ENCODE assay signal across 20 mouse cellular contexts in the genomic region with DNA sequence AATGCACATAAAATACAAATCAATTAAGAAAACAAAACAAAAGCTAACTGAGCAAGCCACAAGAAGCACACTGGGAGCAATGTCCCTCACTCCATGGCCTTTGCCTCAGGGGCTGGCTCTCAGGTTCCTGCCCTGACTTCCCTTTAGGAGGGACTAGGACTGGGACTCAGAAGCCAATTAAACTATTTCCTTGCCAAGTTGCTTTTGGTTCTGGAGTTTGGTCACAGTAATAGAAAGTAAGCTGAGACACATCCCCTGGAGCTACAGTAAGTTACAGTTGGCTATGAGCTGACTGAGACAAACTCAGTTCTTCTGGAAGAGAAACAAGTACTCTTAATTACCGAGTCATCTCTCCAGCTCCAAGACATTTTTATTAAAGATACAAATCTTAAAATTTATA.
"Had no signal": no experiment of that assay in that cellular context is flagged by ENCODE, and none has a peak within 500 bp of the region (broad histone marks: within the 10 kb centered on the region; RNA-seq: fewer than 3 reads in every experiment).

No protein-coding gene starts in this region.

- H3K4me3 ChIP-seq: lung, embryonic 15.5 days; megakaryocyte, embryonic 14.5 days; midbrain, embryonic 13.5 days; midbrain, embryonic 15.5 days; neural tube, embryonic 12.5 days had no signal

- DNase-seq: liver, postnatal 0 days; lung, adult 2 months; lung, postnatal 14 days; lung, postnatal 36 days; retina, postnatal 1 day; right cerebral cortex, adult 18-20 months; right cerebral cortex, postnatal 25 days; right cerebral cortex, postnatal 4 days; spleen, adult 18-20 months; thymus, adult 18-20 months; thymus, postnatal 14 days; thymus, postnatal 36 days had no signal

- H3K9ac ChIP-seq: liver, postnatal 0 days; lung, embryonic 15.5 days; midbrain, embryonic 13.5 days; midbrain, embryonic 15.5 days; neural tube, embryonic 12.5 days had no signal

- H3K4me2 ChIP-seq: lung, embryonic 15.5 days; midbrain, embryonic 11.5 days; midbrain, embryonic 13.5 days; midbrain, embryonic 15.5 days; neural tube, embryonic 12.5 days had no signal

- H3K27ac ChIP-seq: lung, embryonic 15.5 days; macrophage; midbrain, embryonic 13.5 days; midbrain, embryonic 15.5 days; neural tube, embryonic 12.5 days had no signal

- H3K9me3 ChIP-seq: lung, embryonic 15.5 days; megakaryocyte, embryonic 14.5 days; midbrain, embryonic 13.5 days; midbrain, embryonic 15.5 days; neural tube, embryonic 12.5 days had no signal

- H3K4me1 ChIP-seq: lung, embryonic 15.5 days; midbrain, embryonic 13.5 days; midbrain, embryonic 15.5 days; neural tube, embryonic 12.5 days had no signal

- H3K36me3 ChIP-seq: midbrain, embryonic 15.5 days had no signal

- ATAC-seq: liver, postnatal 0 days; lung, postnatal 0 days; midbrain, embryonic 13.5 days; midbrain, embryonic 15.5 days had no signal

- H3K27me3 ChIP-seq: lung, embryonic 15.5 days; megakaryocyte, embryonic 14.5 days; midbrain, embryonic 13.5 days; midbrain, embryonic 15.5 days; neural tube, embryonic 12.5 days had no signal
